Mouse (Mus musculus) testis, adult 2 months (tissue): Measurements from ENCODE around the gene Slc2a1. TPM values are rescaled to one million over a fixed set of nuclear protein-coding genes. Genes with fewer than 3 reads are reported as not detected.

Experiments
- H3K27ac ChIP-seq: fragments of 200-500 bp; 2 replicates; pipeline ENCODE4 v1.5.1; 2012; ENCODE audit warnings: low read depth, low read length; ENCODE audit not compliant: control insufficient read depth, insufficient read depth
- H3K27me3 ChIP-seq: fragments of 200-500 bp; 2 replicates; pipeline ENCODE4 v1.6.1; 2012; ENCODE audit warnings: mild to moderate bottlenecking, low read length, moderate library complexity; ENCODE audit not compliant: control insufficient read depth, insufficient read depth
- H3K36me3 ChIP-seq: fragments of 200-500 bp; 2 replicates; pipeline ENCODE4 v1.6.1; 2012; ENCODE audit warnings: mild to moderate bottlenecking, low read length; ENCODE audit not compliant: control insufficient read depth, insufficient read depth
- H3K4me1 ChIP-seq: fragments of 200-500 bp; 2 replicates; pipeline ENCODE4 v1.6.1; 2012; ENCODE audit warnings: low read length; ENCODE audit not compliant: control insufficient read depth, insufficient read depth
- H3K4me3 ChIP-seq: fragments of 200-500 bp; 2 replicates; pipeline ENCODE4 v1.5.1; 2012; ENCODE audit warnings: low read depth, mild to moderate bottlenecking, low read length, moderate library complexity, mixed read lengths; ENCODE audit not compliant: control insufficient read depth
- CTCF ChIP-seq: fragments of 200-500 bp; IDR thresholded peaks from 2 replicates; pipeline ENCODE4 v1.5.1; 2012; ENCODE audit warnings: low read depth, mild to moderate bottlenecking, inconsistent platforms, low read length, moderate library complexity; ENCODE audit not compliant: control insufficient read depth, insufficient read depth, insufficient replicate concordance
- POLR2A ChIP-seq: fragments of 200-500 bp; IDR thresholded peaks from 2 replicates; pipeline ENCODE4 v1.6.1; 2012; ENCODE audit warnings: low read depth, mild to moderate bottlenecking, inconsistent platforms, low read length, moderate library complexity; ENCODE audit not compliant: control insufficient read depth
- polyA plus RNA-seq: library from polyadenylated mRNA; depleted of rRNA; stranded (reverse); fragments of >200 nt; gene quantifications from 2 replicates; pipeline ENCODE4 v1.2.3, GENCODE M21; 2012; rRNA removed

The Slc2a1 gene
- polyA plus RNA-seq: 6.9 and 7.1 TPM in 2 replicates

DNA sequence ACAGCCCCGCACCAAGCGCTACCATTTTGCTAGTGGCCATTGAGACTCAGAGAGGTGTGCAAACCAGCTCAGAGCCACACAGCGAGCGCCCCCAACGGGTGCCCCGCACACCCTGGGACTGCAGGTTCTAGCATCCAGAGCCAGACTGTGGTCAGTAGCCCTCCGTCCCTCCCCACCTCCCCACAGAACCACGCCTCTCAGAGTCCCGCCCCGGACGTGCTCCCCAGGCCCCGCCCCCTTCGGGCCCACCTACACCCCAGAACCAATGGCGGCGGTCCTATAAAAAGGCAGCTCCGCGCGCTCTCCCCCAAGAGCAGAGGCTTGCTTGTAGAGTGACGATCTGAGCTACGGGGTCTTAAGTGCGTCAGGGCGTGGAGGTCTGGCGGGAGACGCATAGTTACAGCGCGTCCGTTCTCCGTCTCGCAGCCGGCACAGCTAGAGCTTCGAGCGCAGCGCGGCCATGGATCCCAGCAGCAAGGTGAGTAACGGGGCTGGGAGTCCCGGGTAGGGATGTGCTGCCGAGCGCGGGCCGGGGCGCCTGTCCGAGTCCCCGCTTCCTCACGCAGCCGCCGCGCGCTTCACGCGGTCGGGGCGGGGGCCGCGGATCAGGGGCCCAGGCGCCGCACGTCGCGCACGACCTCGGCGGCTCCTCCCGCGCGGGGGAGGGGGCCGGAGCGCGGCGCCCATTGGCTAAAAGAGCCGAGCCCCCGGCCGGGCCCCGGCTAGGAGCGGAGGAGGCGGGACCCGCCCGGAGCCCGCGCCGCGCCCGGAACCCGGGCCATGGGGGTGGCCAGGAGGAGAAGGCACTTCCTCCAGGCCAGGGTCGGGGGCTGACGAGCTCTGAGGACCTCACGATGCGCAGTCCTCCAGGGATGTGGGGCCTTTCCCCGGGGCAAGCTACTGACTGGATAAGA is at the start of gene Slc2a1:
Slc2a1 (plus strand) TSS at position 217 of the 914 bp plus-strand sequence.
- H3K36me3 ChIP-seq: no peaks in the 10 kb centered on the region
- peak within 1 kb of the TSS; percentile 86 for H3K27ac ChIP-seq
- peak within 1 kb of the TSS; percentile 93 for H3K4me3 ChIP-seq
- TF ChIP-seq CTCF: no peak
- TF ChIP-seq POLR2A: peak; percentile 70; the same call in 1 of the 2 replicates
- H3K4me1 ChIP-seq: peaks cover 18% of the 10 kb centered on the region
- no peaks in the 10 kb centered on the region for H3K27me3 ChIP-seq

DNA sequence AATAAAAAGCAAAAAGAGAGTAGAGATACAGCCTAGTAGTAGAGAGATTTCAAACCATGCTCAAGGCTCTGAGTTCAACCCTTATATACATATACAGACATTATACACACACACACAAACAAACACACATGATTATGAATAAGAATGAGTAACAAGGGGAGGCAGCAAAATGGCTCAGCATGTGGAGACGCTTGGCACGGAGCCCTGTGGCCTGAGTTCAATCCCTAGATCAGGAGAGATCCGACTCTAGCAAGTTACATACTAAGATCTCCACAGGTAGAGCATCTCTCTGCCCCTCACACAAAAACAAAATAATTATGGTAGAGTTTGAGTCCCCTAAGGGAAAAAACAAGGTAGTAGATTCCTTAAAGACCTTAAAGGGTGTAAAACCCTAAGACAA is 41.7 kb upstream of the Slc2a1 start:
- Histone ChIP-seq H3K27ac (no peak overlapping the region), H3K36me3 (no peaks in the 10 kb centered on the region), H3K4me3 (no peak overlapping the region), H3K27me3 (no peaks in the 10 kb centered on the region), H3K4me1 (no peaks in the 10 kb centered on the region)
- TF ChIP-seq POLR2A (no peak), CTCF (no peak)

DNA sequence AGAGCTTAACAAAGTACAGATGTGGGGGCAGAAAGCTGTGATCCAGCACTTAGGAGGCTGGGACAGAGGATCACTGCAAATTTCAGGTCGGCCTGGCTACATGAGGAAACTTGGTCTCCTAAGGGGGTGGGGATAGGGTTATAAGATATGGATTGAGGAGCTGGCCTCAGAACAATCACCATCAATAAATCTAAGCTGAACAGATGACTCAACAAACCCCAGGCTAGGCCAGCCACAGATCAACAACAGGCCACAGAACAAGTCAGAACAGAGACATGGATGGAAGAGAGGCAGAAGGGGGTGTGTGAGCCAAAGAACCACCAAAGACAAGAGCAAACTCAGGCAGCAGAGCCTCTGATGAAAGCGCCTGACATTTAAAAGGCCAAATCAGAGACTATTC is 41.3 kb upstream of the Slc2a1 start:
- no peaks in the 10 kb centered on the region for H3K27me3 ChIP-seq
- peaks cover 1% of the 10 kb centered on the region; the same call in 1 of the 2 replicates for H3K4me1 ChIP-seq
- H3K4me3 ChIP-seq: no peak overlapping the region
- TF ChIP-seq POLR2A: no peak
- TF ChIP-seq CTCF: no peak
- no peak overlapping the region for H3K27ac ChIP-seq
- H3K36me3 ChIP-seq: no peaks in the 10 kb centered on the region

DNA sequence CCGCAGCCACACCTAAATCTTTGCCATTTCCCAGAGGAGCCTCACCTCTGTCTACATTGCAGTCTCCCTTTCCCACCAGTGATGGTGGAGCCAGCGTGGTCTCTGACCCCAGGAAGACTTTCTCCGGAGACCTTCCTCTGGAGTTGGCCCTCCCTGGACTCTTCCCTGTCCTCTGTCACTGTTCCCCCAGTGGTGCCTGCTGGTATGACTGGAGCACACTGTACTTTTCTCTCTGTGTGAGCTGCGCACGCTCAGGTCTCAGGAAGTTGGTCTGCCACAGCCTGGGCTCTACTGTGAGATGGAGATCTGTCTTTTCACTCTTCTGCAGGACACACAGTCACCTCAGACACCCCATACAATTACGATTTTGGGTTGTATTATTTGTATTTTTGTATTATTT is 39.6 kb upstream of the Slc2a1 start:
- no peak overlapping the region for H3K4me3 ChIP-seq

DNA sequence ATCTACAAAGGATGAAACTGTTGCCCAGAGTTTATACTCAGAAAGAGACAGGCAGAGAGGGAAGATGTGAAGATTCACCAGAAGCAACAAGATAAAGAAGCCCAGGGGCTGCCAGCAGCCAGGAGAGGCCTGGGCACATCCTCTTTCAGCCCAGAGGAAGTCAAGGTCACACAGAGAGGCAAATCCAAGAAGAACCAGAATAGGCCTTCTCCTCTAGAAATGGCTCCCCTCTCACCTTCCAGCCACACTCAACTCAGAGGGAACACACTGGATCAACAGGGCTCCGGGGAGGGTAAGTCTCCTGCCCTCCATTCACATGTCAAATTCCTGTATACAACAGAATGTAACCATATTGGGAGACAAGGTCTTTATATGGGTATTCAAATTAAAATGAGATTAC is 38.3 kb upstream of the Slc2a1 start:
- Histone ChIP-seq H3K4me3 (no peak overlapping the region), H3K4me1 (peaks cover 2% of the 10 kb centered on the region)

More for the DNA sequence above, 39.6 kb upstream of the Slc2a1 start:
- Histone ChIP-seq H3K27me3 (no peaks in the 10 kb centered on the region), H3K36me3 (no peaks in the 10 kb centered on the region), H3K27ac (no peak overlapping the region), H3K4me1 (peaks cover 2% of the 10 kb centered on the region)
- TF ChIP-seq POLR2A (no peak), CTCF (peak; percentile 15; the same call in 1 of the 2 replicates)

DNA sequence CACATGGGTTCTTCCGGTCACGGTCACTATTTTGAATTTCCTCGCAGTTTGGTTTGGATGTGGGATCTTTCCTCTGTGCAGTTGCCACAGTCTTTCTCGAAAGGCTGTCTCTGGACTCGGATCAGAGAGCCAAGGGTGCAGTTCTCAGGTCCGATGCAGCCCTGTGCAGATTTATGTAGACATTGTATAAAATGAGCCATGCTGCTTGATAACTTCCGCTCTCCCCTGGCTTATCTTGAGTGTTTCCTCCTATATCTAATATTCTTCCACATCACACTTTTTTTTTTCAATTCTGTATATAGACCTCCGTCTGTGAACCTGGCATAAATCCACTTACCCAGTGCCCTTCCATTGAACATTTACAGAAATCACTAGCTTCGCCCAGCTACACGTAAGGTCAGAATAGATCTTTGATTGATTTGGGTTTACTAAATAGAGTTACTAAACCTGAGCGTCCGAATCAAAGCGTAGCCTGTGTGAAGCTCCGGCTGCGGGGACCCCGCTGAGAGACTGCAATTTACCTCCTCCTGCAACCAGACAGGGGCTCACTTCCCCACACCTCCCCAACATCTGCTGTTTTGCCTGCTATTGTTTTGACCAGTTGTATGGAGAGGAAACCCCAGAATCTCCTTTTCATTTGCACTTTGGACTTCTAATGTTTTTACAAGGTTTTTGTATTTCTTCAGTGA is 37.4 kb upstream of the Slc2a1 start:
- Histone ChIP-seq H3K4me1 (peaks cover 2% of the 10 kb centered on the region), H3K4me3 (no peak overlapping the region), H3K27me3 (no peaks in the 10 kb centered on the region), H3K27ac (no peak overlapping the region), H3K36me3 (no peaks in the 10 kb centered on the region)
- TF ChIP-seq CTCF: no peak
- TF ChIP-seq POLR2A: no peak

More for the DNA sequence above, 38.3 kb upstream of the Slc2a1 start:
- Histone ChIP-seq H3K36me3 (no peaks in the 10 kb centered on the region), H3K27ac (no peak overlapping the region), H3K27me3 (no peaks in the 10 kb centered on the region)
- TF ChIP-seq POLR2A: no peak
- TF ChIP-seq CTCF: no peak

DNA sequence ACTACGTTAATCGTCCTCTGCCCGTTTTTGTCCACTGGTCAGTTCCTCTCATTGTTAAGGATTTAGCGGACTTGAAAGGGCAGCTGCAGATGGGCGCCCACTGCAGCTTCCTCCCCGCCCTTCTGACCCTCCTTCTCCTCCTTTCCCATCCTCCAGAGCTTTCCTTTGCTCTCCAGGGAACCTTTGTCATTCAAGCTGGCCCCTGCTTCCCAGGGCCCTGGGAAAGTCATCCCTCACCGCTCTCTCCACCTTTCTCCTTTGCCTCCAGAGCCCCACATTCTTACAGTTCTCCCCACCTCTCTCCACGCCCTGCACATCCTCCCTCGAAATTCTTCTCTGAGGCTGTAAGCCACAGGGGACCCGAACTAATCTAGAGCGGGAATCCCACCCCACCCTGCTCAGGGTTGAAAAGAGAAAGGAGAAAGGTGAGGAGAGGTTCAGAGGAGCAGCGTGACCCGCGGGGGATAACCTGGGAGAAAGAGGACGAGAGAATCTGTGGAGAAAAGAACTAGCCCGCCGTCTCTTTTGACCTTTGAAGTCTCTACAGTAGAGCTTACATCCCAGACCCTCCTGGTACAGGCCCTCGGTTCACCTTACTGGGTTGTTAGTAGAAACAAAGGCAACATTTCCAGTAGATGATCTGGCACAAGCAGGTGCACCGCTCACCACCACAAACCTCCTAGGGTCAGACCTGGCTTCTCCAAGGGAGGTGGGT is 36.7 kb upstream of the Slc2a1 start:
- Histone ChIP-seq H3K4me1 (peaks cover 2% of the 10 kb centered on the region), H3K36me3 (no peaks in the 10 kb centered on the region), H3K27me3 (no peaks in the 10 kb centered on the region), H3K4me3 (no peak overlapping the region), H3K27ac (no peak overlapping the region)
- TF ChIP-seq CTCF (no peak), POLR2A (no peak)
